Mouse (Mus musculus): ENCODE measurements around the gene Mrpl44. TPM values are rescaled to one million over a fixed set of nuclear protein-coding genes. Genes with fewer than 3 reads are reported as not detected.

Gene Mrpl44
- total RNA-seq, 1 experiment from 2014 or later: 15.8 TPM

GRCm38 (mm10) chr1:79822806-79823525 lies 47.1 kb downstream of the Mrpl44 start:
- ATAC-seq (ENCODE audit: extremely low read depth, insufficient number of reproducible peaks, low FRiP score, poor library complexity, severe bottlenecking): no peak

DNA sequence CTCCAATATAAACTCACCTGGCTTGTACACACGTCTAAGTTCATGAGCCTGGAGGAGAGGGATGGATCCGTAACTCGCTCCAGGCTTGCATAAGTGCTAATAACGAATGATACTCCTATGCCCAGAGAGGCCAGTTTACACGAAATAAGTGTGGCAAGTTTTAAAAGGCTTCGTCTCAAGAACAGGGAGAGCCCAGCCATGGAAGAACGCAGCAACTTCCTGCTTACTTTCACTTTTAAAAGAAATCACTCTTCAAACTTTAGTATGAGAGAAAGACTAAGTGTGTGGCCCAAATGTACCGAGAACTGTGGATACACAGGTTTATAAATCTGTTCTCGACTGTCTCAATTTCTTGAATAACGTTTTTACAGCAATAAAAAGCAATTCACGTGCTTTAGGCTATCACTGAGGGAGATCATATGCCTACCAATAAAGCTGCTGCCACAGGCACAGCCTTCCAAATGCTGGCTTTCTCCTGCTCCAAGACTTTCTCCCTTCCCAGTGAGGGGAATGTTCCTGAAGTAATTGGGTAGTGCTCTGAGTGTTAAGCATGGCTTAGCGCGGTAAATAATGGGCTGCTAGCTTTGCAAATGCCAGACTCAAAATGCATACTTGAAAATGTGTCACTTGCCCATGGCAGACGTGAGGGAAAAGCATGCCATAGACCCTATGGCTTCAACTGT lies 48.3 kb downstream of the Mrpl44 start:
- ATAC-seq (ENCODE audit: extremely low read depth, insufficient number of reproducible peaks, low FRiP score, poor library complexity, severe bottlenecking): no peak

Other genes with a start within 250 kb of the Mrpl44 start
- 11.8 and 16.4 TPM in 2 replicates for gene Ap1s3, start 104.0 kb upstream of the Mrpl44 start, total RNA-seq (2017)
- gene Wdfy1, start 125 bp downstream of the Mrpl44 start, total RNA-seq (2017): 46.8 and 57.8 TPM in 2 replicates
- gene Serpine2, start 85.2 kb downstream of the Mrpl44 start, total RNA-seq (2017): 1.4 and 3.7 TPM in 2 replicates

All from neutrophil, adult 5-6 weeks (primary cell).